Mouse (Mus musculus): ENCODE results near the gene Bfsp2. TPM values are rescaled to one million over a fixed set of nuclear protein-coding genes. Genes with fewer than 3 reads are reported as not detected.

Bfsp2 gene
- polyA plus RNA-seq, 1 experiment from 2014 or later, result 2.4 TPM

GRCm38 (mm10) chr9:103505067-103505466, 24.8 kb upstream of the Bfsp2 start:
- H3K27me3 ChIP-seq (ENCODE audit: control insufficient read depth, insufficient read depth, low read length), result no peaks in the 10 kb centered on the region
- DNase-seq (ENCODE audit: low spot score), result no peak
- H3K27ac ChIP-seq (replicated peaks; ENCODE audit: low read depth, low read length), result no peak overlapping the region
- 83% methylated on average over 5 of the region's 5 CpGs for WGBS
- H3K4me1 ChIP-seq (ENCODE audit: control insufficient read depth, insufficient read depth, low read length), result no peaks in the 10 kb centered on the region
- H3K4me2 ChIP-seq (ENCODE audit: low read depth, low read length), result no peak overlapping the region
- no peaks in the 10 kb centered on the region for H3K9me3 ChIP-seq (replicated peaks; ENCODE audit: control insufficient read depth, low read length)
- ATAC-seq (replicated peaks; ENCODE audit: insufficient number of reproducible peaks, low FRiP score, low TSS enrichment, low read depth), result no peak
- H3K4me3 ChIP-seq (ENCODE audit: low read depth, low read length), result no peak overlapping the region
- no peaks in the 10 kb centered on the region for H3K36me3 ChIP-seq (replicated peaks; ENCODE audit: control insufficient read depth, insufficient read depth, low read depth, low read length)
- no peak overlapping the region for H3K9ac ChIP-seq (replicated peaks; ENCODE audit: low read length)

DNA sequence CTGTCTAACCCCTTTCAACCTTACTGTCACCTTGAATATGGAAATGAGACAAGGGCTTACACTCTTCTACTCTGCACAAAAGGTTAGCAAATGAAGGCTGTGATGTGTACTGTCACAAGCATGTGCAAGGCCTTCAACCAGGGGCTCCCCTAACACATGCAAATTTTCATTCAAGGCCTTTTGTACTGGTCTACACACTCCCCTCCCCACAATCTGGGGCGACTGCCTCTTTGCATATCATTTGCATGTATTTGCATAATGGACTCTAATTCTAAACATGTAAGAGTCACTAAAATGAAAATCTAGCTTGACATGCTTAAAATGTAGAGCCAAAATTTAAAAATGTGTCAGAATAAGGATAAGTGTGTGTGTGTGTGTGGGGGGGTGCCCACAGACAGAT, 24.4 kb upstream of the Bfsp2 start:
- Histone ChIP-seq H3K4me2 (ENCODE audit: low read depth, low read length) (no peak overlapping the region), H3K36me3 (replicated peaks; ENCODE audit: control insufficient read depth, insufficient read depth, low read depth, low read length) (no peaks in the 10 kb centered on the region), H3K9ac (replicated peaks; ENCODE audit: low read length) (no peak overlapping the region), H3K27ac (replicated peaks; ENCODE audit: low read depth, low read length) (no peak overlapping the region), H3K9me3 (replicated peaks; ENCODE audit: control insufficient read depth, low read length) (no peaks in the 10 kb centered on the region), H3K27me3 (ENCODE audit: control insufficient read depth, insufficient read depth, low read length) (no peaks in the 10 kb centered on the region), H3K4me3 (ENCODE audit: low read depth, low read length) (no peak overlapping the region), H3K4me1 (ENCODE audit: control insufficient read depth, insufficient read depth, low read length) (no peaks in the 10 kb centered on the region)
- 85% methylated on average over 1 of the region's 1 CpGs for WGBS
- ATAC-seq (replicated peaks; ENCODE audit: insufficient number of reproducible peaks, low FRiP score, low TSS enrichment, low read depth), result 0 out of 2 replicates have a peak, but pooled peaks have one; percentile 54
- DNase-seq (ENCODE audit: low spot score), result no peak

- DNase-seq (ENCODE audit: low spot score), result no peak
These were observed 23.5 kb upstream of the Bfsp2 start for GRCm38 (mm10) chr9:103503586-103504298.

GRCm38 (mm10) chr9:103502655-103503054, 22.4 kb upstream of the Bfsp2 start:
- H3K27me3 ChIP-seq (ENCODE audit: control insufficient read depth, insufficient read depth, low read length), result no peaks in the 10 kb centered on the region
- H3K4me3 ChIP-seq (ENCODE audit: low read depth, low read length), result no peak overlapping the region
- H3K9me3 ChIP-seq (replicated peaks; ENCODE audit: control insufficient read depth, low read length), result no peaks in the 10 kb centered on the region
- DNase-seq (ENCODE audit: low spot score), result no peak
- 100% methylated on average over 2 of the region's 2 CpGs for WGBS
- no peak for ATAC-seq (replicated peaks; ENCODE audit: insufficient number of reproducible peaks, low FRiP score, low TSS enrichment, low read depth)
- H3K9ac ChIP-seq (replicated peaks; ENCODE audit: low read length), result no peak overlapping the region
- no peaks in the 10 kb centered on the region for H3K4me1 ChIP-seq (ENCODE audit: control insufficient read depth, insufficient read depth, low read length)
- H3K27ac ChIP-seq (replicated peaks; ENCODE audit: low read depth, low read length), result no peak overlapping the region
- H3K36me3 ChIP-seq (replicated peaks; ENCODE audit: control insufficient read depth, insufficient read depth, low read depth, low read length), result no peaks in the 10 kb centered on the region
- no peak overlapping the region for H3K4me2 ChIP-seq (ENCODE audit: low read depth, low read length)

More at GRCm38 (mm10) chr9:103503586-103504298, 23.5 kb upstream of the Bfsp2 start:
- H3K27ac ChIP-seq (replicated peaks; ENCODE audit: low read depth, low read length), result no peak overlapping the region
- 92% methylated on average over 3 of the region's 3 CpGs for WGBS
- no peaks in the 10 kb centered on the region for H3K36me3 ChIP-seq (replicated peaks; ENCODE audit: control insufficient read depth, insufficient read depth, low read depth, low read length)
- H3K9ac ChIP-seq (replicated peaks; ENCODE audit: low read length), result no peak overlapping the region
- H3K4me1 ChIP-seq (ENCODE audit: control insufficient read depth, insufficient read depth, low read length), result no peaks in the 10 kb centered on the region
- ATAC-seq (replicated peaks; ENCODE audit: insufficient number of reproducible peaks, low FRiP score, low TSS enrichment, low read depth), result no peak
- H3K4me3 ChIP-seq (ENCODE audit: low read depth, low read length), result no peak overlapping the region
- no peaks in the 10 kb centered on the region for H3K27me3 ChIP-seq (ENCODE audit: control insufficient read depth, insufficient read depth, low read length)
- no peak overlapping the region for H3K4me2 ChIP-seq (ENCODE audit: low read depth, low read length)
- no peaks in the 10 kb centered on the region for H3K9me3 ChIP-seq (replicated peaks; ENCODE audit: control insufficient read depth, low read length)

- no peak overlapping the region for H3K27ac ChIP-seq (replicated peaks; ENCODE audit: low read depth, low read length)
These were observed 21.7 kb upstream of the Bfsp2 start for GRCm38 (mm10) chr9:103501861-103502364.

DNA sequence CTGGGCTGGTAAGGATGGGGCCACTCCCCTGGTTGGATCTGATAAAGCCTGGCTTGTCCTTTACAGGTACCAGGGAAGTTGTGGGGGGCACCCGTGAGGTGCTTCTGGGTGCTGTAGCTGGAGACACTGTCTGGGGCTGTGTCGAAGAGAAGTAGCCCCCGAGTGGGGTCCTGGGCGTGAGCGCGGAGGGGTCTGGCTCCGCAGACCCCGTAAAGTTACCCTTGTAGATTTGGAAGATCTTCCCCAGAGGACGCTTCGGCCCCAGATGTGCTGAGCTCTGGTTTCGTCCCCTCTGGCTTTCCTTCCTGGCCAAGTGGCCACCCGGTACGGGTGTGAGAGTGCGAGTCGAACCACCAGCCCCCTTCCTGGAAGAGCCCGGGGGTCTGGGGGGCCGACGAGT, 19.1 kb upstream of the Bfsp2 start:
- H3K27me3 ChIP-seq (ENCODE audit: control insufficient read depth, insufficient read depth, low read length), result no peaks in the 10 kb centered on the region
- H3K27ac ChIP-seq (replicated peaks; ENCODE audit: low read depth, low read length), result no peak overlapping the region
- H3K4me3 ChIP-seq (ENCODE audit: low read depth, low read length), result no peak overlapping the region
- no peaks in the 10 kb centered on the region for H3K36me3 ChIP-seq (replicated peaks; ENCODE audit: control insufficient read depth, insufficient read depth, low read depth, low read length)
- no peak overlapping the region for H3K9ac ChIP-seq (replicated peaks; ENCODE audit: low read length)
- no peak for ATAC-seq (replicated peaks; ENCODE audit: insufficient number of reproducible peaks, low FRiP score, low TSS enrichment, low read depth)
- 89% methylated on average over 18 of the region's 18 CpGs for WGBS
- H3K9me3 ChIP-seq (replicated peaks; ENCODE audit: control insufficient read depth, low read length), result no peaks in the 10 kb centered on the region
- H3K4me1 ChIP-seq (ENCODE audit: control insufficient read depth, insufficient read depth, low read length), result no peaks in the 10 kb centered on the region
- no peak for DNase-seq (ENCODE audit: low spot score)
- H3K4me2 ChIP-seq (ENCODE audit: low read depth, low read length), result no peak overlapping the region

More at GRCm38 (mm10) chr9:103501861-103502364, 21.7 kb upstream of the Bfsp2 start:
- Histone ChIP-seq H3K4me1 (ENCODE audit: control insufficient read depth, insufficient read depth, low read length) (no peaks in the 10 kb centered on the region), H3K4me2 (ENCODE audit: low read depth, low read length) (no peak overlapping the region), H3K27me3 (ENCODE audit: control insufficient read depth, insufficient read depth, low read length) (no peaks in the 10 kb centered on the region), H3K4me3 (ENCODE audit: low read depth, low read length) (no peak overlapping the region), H3K36me3 (replicated peaks; ENCODE audit: control insufficient read depth, insufficient read depth, low read depth, low read length) (no peaks in the 10 kb centered on the region), H3K9ac (replicated peaks; ENCODE audit: low read length) (no peak overlapping the region), H3K9me3 (replicated peaks; ENCODE audit: control insufficient read depth, low read length) (no peaks in the 10 kb centered on the region)
- DNase-seq (ENCODE audit: low spot score), result no peak
- ATAC-seq (replicated peaks; ENCODE audit: insufficient number of reproducible peaks, low FRiP score, low TSS enrichment, low read depth), result no peak
- WGBS, result 41% methylated on average over 14 of the region's 14 CpGs

GRCm38 (mm10) chr9:103498699-103499098, 18.5 kb upstream of the Bfsp2 start:
- H3K36me3 ChIP-seq (replicated peaks; ENCODE audit: control insufficient read depth, insufficient read depth, low read depth, low read length), result no peaks in the 10 kb centered on the region
- H3K4me3 ChIP-seq (ENCODE audit: low read depth, low read length), result no peak overlapping the region
- H3K4me2 ChIP-seq (ENCODE audit: low read depth, low read length), result no peak overlapping the region
- no peak overlapping the region for H3K27ac ChIP-seq (replicated peaks; ENCODE audit: low read depth, low read length)
- H3K27me3 ChIP-seq (ENCODE audit: control insufficient read depth, insufficient read depth, low read length), result no peaks in the 10 kb centered on the region
- H3K9ac ChIP-seq (replicated peaks; ENCODE audit: low read length), result no peak overlapping the region
- no peak for DNase-seq (ENCODE audit: low spot score)
- 72% methylated on average over 8 of the region's 8 CpGs for WGBS
- H3K9me3 ChIP-seq (replicated peaks; ENCODE audit: control insufficient read depth, low read length), result no peaks in the 10 kb centered on the region
- H3K4me1 ChIP-seq (ENCODE audit: control insufficient read depth, insufficient read depth, low read length), result no peaks in the 10 kb centered on the region
- no peak for ATAC-seq (replicated peaks; ENCODE audit: insufficient number of reproducible peaks, low FRiP score, low TSS enrichment, low read depth)

DNA sequence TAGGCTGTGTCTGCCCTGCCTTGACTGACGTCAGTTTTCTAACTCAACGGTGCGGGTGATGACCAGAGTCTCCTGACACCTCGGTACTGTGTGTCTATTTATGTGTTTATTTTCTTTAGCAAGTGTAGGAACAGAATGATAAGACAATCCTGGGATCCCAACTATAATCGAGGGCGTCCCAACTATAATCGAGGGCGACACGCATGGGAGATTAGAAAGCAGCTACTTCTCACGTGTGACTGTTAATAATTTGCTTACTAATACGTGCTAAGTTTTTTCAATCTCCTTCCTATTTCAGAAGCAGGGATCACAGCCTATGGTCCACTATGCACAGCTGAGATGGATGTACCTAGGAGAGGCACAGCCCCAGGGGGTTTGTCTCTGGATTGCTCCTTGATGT, 15.2 kb upstream of the Bfsp2 start:
- Histone ChIP-seq H3K27ac (replicated peaks; ENCODE audit: low read depth, low read length) (no peak overlapping the region), H3K36me3 (replicated peaks; ENCODE audit: control insufficient read depth, insufficient read depth, low read depth, low read length) (no peaks in the 10 kb centered on the region), H3K4me3 (ENCODE audit: low read depth, low read length) (no peak overlapping the region), H3K27me3 (ENCODE audit: control insufficient read depth, insufficient read depth, low read length) (no peaks in the 10 kb centered on the region), H3K4me2 (ENCODE audit: low read depth, low read length) (no peak overlapping the region), H3K4me1 (ENCODE audit: control insufficient read depth, insufficient read depth, low read length) (no peaks in the 10 kb centered on the region), H3K9ac (replicated peaks; ENCODE audit: low read length) (no peak overlapping the region), H3K9me3 (replicated peaks; ENCODE audit: control insufficient read depth, low read length) (no peaks in the 10 kb centered on the region)
- WGBS, result 75% methylated on average over 11 of the region's 11 CpGs
- no peak for DNase-seq (ENCODE audit: low spot score)
- no peak for ATAC-seq (replicated peaks; ENCODE audit: insufficient number of reproducible peaks, low FRiP score, low TSS enrichment, low read depth)

Data from embryonic facial prominence, embryonic 11.5 days (tissue).